Mouse (Mus musculus) testis, postnatal 10 days (tissue): Measurements from ENCODE around the gene Smarcc2.
"Not testable (repeated sequence)": the region's sequence is repeated elsewhere in the genome, so short reads cannot be mapped to it uniquely, and the experiment has no call there.

ENCODE experiments used
- DNase-seq: peaks from one replicate; pipeline ENCODE4 v3.0.0; 2021; ENCODE audit warnings: low spot score

The Smarcc2 gene

GRCm38 (mm10) chr10:128442718-128443117 is 16.3 kb upstream of the Smarcc2 start:
- no peak for DNase-seq

GRCm38 (mm10) chr10:128444354-128444753 is 14.7 kb upstream of the Smarcc2 start:
- DNase-seq, result no peak

- DNase-seq, result no peak
Measured at GRCm38 (mm10) chr10:128445407-128445806, 13.6 kb upstream of the Smarcc2 start.

GRCm38 (mm10) chr10:128451014-128451413 is 8.0 kb upstream of the Smarcc2 start:
- DNase-seq, result no peak

- no peak for DNase-seq
Measured at GRCm38 (mm10) chr10:128454471-128454870, 4.6 kb upstream of the Smarcc2 start.

GRCm38 (mm10) chr10:128455280-128455679 is 3.8 kb upstream of the Smarcc2 start:
- DNase-seq, result peak; percentile 79

GRCm38 (mm10) chr10:128457676-128458075 is 1.4 kb upstream of the Smarcc2 start:
- DNase-seq, result no peak

- peak; percentile 95 for DNase-seq
Measured at GRCm38 (mm10) chr10:128458348-128458718, 715 bp upstream of the Smarcc2 start.

GRCm38 (mm10) chr10:128459409-128460269 is 591 bp downstream of the Smarcc2 start:
- DNase-seq, result peak; percentile 61

- DNase-seq, result no peak
Measured at GRCm38 (mm10) chr10:128460270-128460630, 1.2 kb downstream of the Smarcc2 start.

GRCm38 (mm10) chr10:128474366-128474765 is 15.3 kb downstream of the Smarcc2 start:
- no peak for DNase-seq

- DNase-seq, result no peak
Measured at GRCm38 (mm10) chr10:128486370-128486769, 27.3 kb downstream of the Smarcc2 start.

- DNase-seq, result no peak
Measured at GRCm38 (mm10) chr10:128487861-128488712, 29.0 kb downstream of the Smarcc2 start.

GRCm38 (mm10) chr10:128488776-128489175 is 29.7 kb downstream of the Smarcc2 start:
- DNase-seq, result no peak

- DNase-seq, result no peak
Measured at GRCm38 (mm10) chr10:128489380-128489779, 30.3 kb downstream of the Smarcc2 start.

GRCm38 (mm10) chr10:128489785-128490184 is 30.7 kb downstream of the Smarcc2 start:
- no peak for DNase-seq

- no peak for DNase-seq
Measured at GRCm38 (mm10) chr10:128490232-128490631, 31.2 kb downstream of the Smarcc2 start.

- no peak for DNase-seq
Measured at GRCm38 (mm10) chr10:128490912-128491311, 31.9 kb downstream of the Smarcc2 start.

GRCm38 (mm10) chr10:128491495-128491894 is 32.4 kb downstream of the Smarcc2 start:
- no peak for DNase-seq

- DNase-seq, result not testable (repeated sequence)
Measured at GRCm38 (mm10) chr10:128492051-128492450, 33.0 kb downstream of the Smarcc2 start.

- peak; percentile 70 for DNase-seq
Measured at GRCm38 (mm10) chr10:128492633-128493311, 33.7 kb downstream of the Smarcc2 start.

GRCm38 (mm10) chr10:128493319-128493694 is 34.3 kb downstream of the Smarcc2 start:
- no peak for DNase-seq
